Mouse (Mus musculus) neural tube, embryonic 10.5 days (tissue): Measurements from ENCODE around the gene Tagap1.
A peak's percentile ranks its signal among the peaks of the same experiment; 100 is the strongest.
"Not testable (repeated sequence)": the region's sequence is repeated elsewhere in the genome, so short reads cannot be mapped to it uniquely, and the experiment has no call there.

Experiments
- DNase-seq: peaks from one replicate; pipeline ENCODE4 v3.0.0-alpha.2; 2017; ENCODE audit warnings: low spot score; ENCODE audit errors: extremely low spot score

The Tagap1 gene

DNA sequence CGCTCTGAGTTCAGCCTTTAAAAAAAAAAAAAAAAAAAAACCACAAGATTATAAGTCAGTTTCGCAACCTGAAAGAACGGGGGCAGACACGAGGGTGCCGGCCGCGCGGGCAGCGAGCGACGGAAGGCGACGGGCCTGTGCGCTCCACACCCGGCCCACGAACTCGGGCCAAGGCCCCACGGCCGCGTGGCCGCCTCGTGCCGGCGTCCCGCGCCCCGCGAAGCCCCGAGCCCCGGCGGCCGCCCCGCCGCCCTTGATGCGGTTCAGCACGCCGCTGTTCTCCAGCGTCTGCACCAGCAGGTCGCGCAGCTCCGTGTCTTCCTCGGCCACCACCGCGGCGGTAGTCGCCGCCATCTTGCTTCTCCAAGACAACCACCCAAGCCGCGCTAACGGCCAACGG lies at the start of gene Tagap1:
Tagap1 (minus strand) TSS at position 381 of the 400 bp plus-strand sequence.
- DNase-seq = peak; percentile 24

DNA sequence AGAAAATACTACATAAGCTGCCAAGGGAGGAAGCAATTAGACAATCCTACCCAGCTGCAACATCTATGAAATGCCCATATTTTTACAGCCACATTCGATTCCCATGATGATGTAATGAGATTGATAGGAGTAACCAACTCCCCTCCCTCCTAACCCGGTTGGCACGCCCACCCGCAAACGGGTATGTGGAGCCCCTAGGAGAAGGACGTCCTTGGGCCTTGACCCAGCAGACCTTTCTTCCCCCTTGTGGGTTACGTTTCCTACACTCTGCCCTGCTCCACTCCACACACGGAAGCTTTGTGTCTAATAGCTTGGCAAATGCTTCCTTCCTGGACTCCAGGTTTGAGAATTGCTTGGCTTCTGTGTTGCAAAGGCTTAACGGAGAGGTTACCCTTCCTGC lies 48.9 kb upstream of the Tagap1 start:
- not testable (repeated sequence) for DNase-seq

DNA sequence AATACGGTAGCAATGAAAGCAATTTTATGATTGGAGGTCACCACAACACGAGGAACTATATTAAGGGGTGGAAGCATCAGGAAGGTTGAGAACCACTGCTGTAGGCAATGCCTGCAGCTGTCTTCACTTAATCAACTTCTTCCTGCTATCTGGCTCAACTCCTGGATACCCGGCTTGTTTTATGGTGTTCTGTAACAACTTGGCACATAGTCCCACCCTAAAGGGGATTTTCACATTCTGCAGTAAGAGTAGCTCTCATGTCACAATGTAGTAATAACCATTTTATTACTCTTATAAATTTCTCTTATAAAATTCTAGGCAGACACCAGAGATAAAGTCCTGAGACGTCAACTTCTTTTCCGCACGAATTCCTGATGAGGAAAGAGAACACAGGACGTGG lies 48.5 kb upstream of the Tagap1 start:
- DNase-seq = not testable (repeated sequence)

DNA sequence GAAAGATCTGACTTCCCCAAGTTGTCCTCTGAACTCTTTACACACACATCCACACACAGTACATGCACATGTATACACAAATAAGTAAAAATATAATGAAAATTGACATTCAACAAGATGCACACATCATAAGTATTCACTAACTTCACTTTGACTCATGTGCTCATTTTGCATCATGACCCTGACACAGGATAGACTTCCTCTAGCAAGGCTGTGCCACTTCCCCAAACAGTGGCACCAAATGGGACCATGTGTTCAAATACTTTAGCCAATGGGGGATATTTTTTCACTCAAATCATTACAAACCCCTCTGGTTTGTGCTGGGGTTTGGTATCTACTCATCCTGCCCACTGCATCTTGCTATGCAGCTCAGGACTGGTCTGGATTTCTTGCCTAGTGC lies 47.9 kb upstream of the Tagap1 start:
- not testable (repeated sequence) for DNase-seq

DNA sequence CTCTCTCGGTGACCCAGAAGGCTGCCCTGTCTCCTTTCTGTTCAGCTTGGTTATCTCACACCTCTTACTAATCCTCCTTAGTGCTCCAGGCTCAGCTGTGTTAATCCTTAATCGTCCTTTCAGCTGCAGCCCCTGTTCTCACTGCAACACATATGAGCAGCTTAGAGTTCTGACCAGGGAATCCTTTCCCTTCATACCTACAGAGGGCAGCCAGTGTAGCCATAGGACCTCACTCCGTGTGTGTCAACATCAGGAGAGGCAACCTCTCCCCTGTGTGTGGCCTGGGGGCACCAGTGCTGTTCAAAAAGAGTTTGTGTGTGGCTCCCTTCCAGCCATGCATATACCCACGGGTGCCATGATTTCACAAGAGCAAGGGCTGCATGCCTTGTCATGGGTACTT lies 44.7 kb upstream of the Tagap1 start:
- DNase-seq = not testable (repeated sequence)

DNA sequence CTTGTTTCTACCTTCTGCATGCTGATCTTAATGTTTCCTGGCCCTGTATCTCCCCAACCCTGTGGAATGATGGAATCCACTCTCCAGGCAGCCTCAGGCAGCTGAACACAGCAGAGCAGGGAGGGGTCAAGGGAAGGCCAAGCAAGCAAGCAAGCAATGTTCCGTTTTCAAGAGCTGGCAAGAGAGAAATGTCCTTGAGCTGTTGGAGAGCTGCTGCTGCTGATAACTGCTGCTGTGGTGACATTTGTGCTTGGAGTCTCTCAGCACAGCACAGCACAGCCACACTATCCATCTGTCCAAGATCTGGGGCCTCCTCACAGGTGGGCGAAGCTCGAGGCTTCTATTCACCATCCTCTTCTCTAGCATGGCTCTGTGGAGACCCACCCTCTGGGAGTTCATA lies 42.4 kb upstream of the Tagap1 start:
- DNase-seq = not testable (repeated sequence)

DNA sequence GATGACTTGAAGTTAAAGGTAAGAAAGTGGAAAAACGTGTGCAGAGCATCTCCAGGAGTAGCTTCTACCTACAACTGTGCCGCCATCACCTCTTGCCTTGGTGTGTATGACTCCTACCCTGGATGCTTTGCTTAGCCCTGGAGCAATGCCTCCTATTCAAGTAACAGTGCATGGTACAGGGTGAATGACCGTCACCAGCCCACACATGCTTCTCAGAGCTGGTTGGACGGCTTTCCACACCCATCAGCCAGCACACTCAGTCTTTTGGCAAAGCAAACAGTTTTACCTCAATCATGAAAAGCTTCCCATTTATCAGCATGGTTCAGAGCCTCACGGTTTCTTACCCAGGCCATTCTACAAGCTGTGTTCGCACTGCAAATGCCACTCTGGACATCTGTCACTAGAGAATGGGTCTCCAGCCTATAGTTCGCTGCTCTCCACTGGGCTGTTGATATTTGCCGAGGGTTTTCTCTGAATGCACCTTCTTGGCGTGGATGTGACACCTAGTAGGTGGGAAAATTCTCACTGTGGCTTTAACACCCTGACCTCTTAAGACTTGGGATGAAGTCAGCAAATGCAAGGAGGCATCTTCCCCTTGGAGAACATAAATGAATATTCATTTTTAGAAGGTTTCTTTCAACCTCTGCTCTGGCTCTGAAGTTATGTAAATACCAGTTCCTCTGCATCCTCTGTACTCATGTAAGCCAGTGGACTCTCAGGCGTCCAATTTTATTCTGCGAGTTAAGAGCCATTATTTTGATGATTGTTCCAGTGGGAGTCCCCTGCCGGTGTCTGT lies 41.0 kb upstream of the Tagap1 start:
- not testable (repeated sequence) for DNase-seq

DNA sequence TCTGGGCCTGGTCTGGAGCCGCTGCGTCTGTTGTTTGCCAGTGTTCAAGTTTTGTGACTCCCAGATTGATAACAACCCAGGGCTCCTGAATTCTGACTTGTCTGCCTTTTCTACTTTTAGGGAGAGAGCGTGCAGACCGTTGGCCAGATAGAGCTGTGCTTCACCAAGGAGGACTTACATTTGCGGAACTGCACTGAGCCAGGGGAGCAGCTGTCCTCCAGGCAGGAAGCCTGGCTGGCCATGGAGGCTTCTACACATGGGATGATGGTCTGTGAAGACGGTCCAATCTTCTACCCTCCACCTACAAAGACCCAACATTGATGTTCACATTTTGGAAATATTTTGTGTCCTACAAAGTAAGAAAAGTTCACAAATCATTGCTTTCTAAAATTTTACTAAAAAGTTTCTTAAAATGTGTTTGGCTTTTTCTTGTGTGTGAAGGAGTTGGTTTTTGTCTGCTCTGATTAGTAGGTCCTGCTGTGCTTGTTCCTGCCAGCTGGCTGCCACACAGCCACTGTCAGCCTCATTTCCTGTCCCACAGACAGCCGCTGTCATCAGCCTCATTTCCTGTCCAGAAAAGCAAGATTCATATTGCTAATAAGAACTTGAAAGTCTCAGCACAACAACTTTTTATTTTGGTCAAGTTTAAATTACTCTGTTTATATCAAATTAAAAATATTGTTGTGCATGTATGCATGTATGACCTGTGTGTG lies 37.0 kb upstream of the Tagap1 start:
- not testable (repeated sequence) for DNase-seq

DNA sequence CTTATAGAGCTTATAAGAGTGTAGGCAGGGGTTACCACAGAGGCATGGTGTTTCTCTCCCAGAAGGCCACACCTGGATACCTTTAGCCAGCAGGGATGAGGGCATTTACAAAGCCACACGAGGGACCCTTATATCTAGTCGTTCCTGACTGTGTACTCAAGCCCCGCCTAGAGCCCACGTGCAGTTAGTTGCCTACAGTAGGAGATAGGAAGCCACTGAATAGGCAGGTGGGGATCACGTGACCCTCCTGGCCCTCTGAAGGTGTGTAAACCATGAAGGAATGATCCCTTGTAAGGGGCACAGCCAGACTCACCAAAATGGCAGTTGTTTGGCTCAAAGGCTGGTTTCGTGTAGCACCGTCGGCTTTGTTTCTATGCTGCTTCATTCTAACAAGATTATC lies 35.9 kb upstream of the Tagap1 start:
- DNase-seq = not testable (repeated sequence)

DNA sequence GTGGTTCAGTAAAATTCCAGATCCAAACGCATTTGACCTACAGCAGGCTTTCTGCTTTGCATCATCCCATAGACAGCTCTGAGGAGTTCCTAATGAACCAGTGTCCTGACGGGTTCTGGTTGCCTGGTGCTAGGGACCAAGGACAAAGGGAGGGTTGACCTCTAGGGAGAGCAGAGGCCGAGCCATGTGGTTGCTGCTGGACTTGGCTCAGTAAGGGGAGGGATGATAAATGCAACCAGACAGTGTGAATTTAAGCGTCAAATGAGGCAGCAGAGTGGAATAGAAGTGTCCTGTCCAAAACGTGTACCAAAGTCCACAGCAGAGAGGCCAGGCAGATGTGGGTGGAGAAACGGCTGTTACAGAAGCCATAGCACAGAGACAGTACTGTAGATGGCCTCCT lies 34.5 kb upstream of the Tagap1 start:
- DNase-seq = not testable (repeated sequence)

DNA sequence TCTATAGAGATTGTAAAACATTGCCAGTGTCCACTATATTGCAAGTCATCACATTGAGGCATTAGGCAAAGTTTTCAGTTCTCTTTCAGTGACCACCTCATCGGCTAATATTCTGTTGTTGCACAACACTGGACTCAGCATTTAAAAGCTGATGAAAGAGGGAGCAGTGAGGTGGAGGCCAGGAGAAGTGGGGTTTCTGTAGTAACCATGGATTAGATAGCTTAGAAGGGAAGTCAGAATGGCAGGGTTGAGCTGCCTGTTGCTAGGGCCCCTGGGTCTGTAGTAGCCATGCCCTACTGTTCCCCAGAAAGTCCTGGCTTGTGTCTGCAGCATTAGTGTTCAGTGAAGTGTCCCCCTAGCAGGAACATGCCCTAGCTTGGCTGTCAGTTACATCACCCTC lies 25.2 kb upstream of the Tagap1 start:
- not testable (repeated sequence) for DNase-seq

DNA sequence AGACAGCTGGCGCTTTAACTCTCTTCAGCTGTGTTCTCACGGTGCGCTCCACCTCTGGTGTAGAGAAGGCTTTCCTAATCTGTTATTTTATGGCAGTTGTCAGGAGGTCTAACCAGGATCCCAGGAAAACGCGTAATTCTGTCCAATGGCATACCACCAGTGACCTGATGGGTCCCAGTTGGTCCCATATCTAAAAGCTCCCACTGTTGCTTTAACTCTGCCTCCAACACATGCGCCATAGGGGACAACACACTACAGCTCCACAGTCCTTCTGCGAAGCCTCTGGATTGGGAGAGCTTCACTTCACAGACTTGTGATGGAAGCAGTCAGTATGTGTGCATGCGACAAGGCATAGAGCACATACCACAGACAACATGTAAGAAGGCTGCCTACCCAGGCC lies 19.2 kb upstream of the Tagap1 start:
- DNase-seq = not testable (repeated sequence)

DNA sequence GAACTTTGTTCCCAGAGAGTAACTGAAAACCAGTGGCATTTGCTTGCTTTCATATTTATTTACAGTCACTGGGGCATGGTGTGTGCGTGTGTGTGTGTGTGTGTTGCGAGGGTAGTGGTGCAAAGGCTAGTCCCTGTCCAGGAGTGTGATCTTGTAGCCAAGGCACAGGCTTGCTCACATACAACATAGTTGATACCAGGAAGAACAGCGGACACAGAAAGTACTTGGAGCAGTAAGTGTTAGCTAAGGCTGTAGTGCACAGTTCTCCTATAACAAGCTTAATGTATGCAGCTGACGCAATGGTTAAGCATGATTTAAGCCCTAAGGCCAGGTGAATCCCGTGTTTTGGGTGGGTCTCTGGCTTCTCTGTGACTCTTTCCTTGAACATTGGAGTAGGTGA lies 18.4 kb upstream of the Tagap1 start:
- DNase-seq = peak; percentile 24

DNA sequence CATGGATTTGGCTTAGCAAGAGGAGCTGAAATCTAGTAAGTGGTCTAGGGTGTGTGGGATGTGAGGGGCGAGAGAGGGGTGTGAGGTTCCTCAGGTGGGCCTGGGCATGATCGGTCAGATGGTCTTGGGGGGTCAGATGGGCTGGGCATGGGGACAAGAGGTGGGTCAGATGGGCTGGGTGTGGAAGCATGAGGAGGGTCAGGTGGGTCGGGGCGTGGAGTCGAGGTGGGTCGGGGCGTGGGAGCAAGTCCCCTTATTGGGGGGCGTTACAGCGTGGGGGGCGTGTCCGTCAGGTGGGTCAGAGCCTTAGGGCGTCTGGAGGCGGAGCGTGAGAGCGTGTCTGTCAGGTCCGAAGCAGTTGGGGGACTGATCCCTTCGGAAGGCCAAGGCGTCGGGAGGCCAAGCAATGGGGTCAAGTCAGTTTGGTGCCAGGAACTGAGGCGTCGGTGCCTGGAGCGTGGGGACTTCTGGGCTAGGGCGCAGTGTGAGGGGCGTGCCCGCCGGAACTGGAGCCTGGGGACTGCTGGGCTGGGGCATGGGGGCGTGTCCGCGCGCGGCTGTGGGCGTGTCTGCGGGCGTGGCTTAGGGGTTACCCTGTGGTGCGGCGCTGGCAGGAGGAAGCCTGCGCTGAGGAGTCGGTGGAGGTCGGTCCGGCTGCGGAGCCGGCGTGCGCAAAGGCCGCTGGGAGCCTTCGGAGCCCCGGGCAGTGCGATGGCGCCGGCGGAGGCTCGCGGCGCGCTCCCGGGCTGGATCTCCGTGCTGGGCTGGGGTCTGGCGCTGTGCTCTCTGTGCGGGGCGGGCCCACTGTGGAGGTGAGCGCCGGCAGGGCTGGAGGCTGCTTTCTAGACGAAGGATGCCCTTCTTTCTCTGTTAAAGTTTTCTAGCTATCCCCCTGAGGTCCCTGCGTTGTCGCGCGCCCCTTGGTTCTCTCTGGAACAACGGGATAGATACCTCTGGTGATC lies 17.6 kb upstream of the Tagap1 start, which contains the start of gene Gm49721:
Gm49721 (plus strand) TSS at position 618 of the 962 bp plus-strand sequence.
- DNase-seq = peak; percentile 47

DNA sequence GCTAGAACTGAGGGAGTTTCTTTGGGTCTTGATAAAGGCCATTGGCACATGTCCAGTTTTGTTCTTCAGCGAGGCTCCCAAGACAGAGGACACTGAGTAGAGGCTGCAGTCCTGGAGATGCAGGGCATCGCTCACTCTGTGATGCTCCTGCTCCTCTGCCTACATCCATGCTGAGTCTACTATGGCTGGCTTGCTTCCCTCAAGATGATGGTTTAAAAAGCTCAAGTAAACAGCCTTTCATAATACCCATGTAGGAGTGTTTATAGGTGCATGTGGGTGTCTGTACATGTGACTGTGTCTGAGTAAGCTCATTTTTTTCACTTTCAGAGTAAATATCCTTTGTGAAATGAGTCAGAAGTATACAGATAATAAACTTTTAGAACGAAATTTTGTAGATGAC lies 14.0 kb upstream of the Tagap1 start:
- not testable (repeated sequence) for DNase-seq

DNA sequence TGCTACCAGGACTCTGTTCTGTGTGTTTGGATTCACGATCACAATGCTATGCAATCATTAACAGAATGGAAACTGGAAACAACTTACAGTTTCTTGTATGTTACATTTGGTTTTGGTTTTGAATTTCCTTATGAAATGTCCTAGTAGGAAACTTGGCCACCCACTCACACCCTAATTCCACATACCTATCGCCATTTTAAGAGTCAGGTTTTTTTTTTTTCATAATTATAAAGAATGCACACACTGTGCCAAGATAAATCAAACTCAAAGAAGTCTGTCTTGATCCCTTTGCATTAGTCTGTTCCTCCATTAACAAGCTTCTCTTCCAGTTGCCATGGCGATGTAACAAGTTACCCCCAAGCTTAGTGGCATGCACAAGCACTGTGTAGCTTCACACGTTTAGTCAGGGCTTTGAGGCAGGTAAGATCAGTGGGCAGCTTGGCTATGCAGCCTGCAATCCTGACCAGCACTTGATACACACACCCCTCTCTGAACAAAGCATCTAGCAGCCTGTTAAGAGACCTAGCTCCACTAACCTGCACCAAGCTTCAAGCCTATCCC lies 12.0 kb upstream of the Tagap1 start:
- not testable (repeated sequence) for DNase-seq

DNA sequence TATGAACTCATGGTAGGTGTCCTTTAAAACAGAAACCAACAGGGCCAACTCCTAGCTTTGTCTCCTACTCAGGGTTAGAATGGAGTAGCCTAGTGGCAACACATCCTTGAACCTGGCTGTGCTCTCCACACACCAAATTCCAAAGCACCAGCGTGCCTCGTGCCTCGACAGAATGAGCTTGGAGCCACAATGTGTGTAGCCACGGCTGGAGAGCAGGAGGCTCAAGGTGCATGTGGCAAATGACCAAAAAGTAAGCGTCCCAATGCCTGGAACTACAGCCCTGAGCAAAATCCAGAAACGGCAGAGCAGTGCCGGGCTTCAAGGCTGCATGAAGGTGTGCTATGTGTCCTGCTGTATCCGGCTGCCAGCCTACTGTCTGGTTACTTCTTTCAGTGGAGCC lies 10.3 kb upstream of the Tagap1 start:
- DNase-seq = not testable (repeated sequence)

DNA sequence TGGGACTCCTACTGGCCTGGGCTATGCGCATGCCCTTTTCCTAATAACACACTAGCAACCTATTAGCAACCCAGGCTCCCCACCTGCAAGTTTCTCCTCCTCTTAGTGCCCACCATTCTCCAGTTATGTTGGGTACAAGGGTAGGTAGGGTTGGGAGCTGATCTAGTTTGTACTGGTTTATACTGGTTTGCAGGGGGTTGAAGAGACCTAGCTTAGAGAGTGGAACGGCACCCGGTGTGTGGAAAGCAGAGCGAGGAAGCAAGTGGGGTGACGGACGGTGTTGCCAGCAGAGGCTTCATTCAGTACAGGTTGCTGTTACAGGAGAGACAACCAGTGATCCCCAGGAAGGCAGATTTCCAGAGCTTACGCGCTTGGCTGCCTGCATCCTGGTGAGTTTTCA lies 9.4 kb upstream of the Tagap1 start, which contains the start of gene Rnaset2b:
Rnaset2b (plus strand) TSS at position 301 of the 400 bp plus-strand sequence.
- DNase-seq = not testable (repeated sequence)

DNA sequence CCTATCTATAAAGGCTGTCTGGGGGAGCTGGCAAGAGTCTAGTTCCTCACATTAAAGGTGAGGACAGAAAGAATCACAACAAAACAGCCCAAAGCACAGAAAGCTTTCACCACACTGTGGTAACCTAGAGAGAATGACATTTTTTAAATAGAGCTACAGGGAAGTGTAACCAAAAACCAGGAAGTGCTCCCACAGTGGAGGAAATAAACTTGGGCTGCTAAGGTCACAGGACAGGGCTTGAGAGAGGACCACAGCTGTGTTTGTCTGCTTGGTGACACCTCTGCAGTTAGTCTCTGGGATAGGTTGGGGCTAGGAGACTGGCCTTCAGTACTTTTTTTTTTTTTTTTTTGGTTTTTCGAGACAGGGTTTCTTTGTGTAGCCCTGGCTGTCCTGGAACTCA lies 6.7 kb upstream of the Tagap1 start:
- DNase-seq = not testable (repeated sequence)

DNA sequence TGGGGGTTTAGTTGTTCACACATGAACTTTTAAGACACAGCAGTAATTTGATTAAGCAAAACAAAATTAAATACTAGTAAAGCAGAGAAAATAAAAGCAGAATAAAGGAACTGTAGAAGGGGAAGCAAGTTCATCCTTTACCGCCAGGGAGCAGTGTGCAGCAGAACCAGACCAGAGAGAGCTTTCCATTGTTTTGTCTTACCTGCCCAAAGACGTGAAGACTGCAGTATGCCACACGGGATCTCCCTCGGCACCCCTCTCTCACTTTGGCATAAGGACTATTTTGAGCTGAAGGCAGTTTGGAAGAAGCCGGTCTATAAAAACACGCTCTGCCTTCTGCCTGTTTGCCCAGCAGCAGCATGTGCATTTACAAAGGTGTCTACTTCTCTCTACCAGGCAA lies 4.4 kb upstream of the Tagap1 start:
- peak; percentile 12 for DNase-seq

DNA sequence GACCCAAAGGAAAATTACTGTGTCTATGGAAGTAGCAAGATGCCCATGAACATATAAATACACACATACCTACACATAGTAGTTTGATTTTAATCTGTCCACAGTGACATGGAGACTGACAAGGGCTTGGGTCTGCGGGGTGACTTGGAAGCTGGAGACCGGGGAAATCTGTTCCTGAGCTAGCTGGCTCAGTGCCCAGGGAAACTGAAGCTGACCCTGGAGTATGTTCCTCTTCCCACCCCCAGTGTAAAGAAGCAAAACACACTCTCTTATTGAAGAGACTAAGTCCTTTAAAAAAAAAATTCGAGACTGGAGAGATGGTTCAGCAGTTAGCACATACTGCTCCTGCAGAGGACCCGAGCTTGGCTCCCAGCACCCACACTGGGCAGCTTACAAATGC lies 2.0 kb upstream of the Tagap1 start:
- not testable (repeated sequence) for DNase-seq
